8 mouse cellular contexts compared by ENCODE assay signal in genomic region chr17:33523431-33523917, GRCm38 (mm10). TPM values are rescaled to one million over a fixed set of nuclear protein-coding genes. Genes with fewer than 3 reads are reported as not detected.
DNase-seq lines count a peak whose midpoint lies in the region; ATAC-seq lines count a peak whose summit lies in the region.

No protein-coding gene starts in this region.

- 13% methylated on average over 11 of the region's 13 CpGs for WGBS in liver, embryonic 16.5 days (ENCODE audit: insufficient replicate concordance)

- H3K4me3 ChIP-seq in liver, embryonic 16.5 days (ENCODE audit: low read depth, low read length), result peak overlapping the region; percentile 58

- no peaks in the 10 kb centered on the region for H3K9me3 ChIP-seq in liver, embryonic 16.5 days (replicated peaks; ENCODE audit: control insufficient read depth, low read length)

- peak overlapping the region; percentile 54 for H3K4me2 ChIP-seq in liver, embryonic 16.5 days (ENCODE audit: low read depth, low read length)

- H3K27me3 ChIP-seq in liver, embryonic 16.5 days (ENCODE audit: control insufficient read depth, insufficient read depth, low read depth, low read length), result no peaks in the 10 kb centered on the region

- H3K9ac ChIP-seq in liver, embryonic 16.5 days (ENCODE audit: low read depth, low read length), result peak overlapping the region; percentile 53; the same call in 1 of the 2 replicates

- H3K36me3 ChIP-seq in liver, embryonic 16.5 days (ENCODE audit: control insufficient read depth, insufficient read depth), result no peaks in the 10 kb centered on the region

- ATAC-seq in liver, embryonic 16.5 days (ENCODE audit: low read depth), result peak; percentile 41; the same call in 1 of the 2 replicates

- DNase-seq in adrenal gland, adult (ENCODE audit: inconsistent age in 2 of 2, low spot score in 1 of 2), result peak; percentile 19 to 74
- DNase-seq in adrenal gland, postnatal 4 days (ENCODE audit: low spot score in 2 of 2), result no peak
- peak; percentile 45 to 46 for DNase-seq in right cerebral cortex, postnatal 10 days (ENCODE audit: low spot score in 2 of 2)
- no peak for DNase-seq in right cerebral cortex, postnatal 36 days (ENCODE audit: low spot score in 2 of 2)
- peak; percentile 12 to 40 for DNase-seq in heart, postnatal 10 days
- DNase-seq in gastrocnemius, postnatal 10 days, result no peak
- no peak for DNase-seq in retina, embryonic 14.5 days (ENCODE audit: low spot score)

- intact Hi-C loops in heart, postnatal 10 days (cut with DNase I), result no loop called here

- peaks cover 7% of the 10 kb centered on the region for H3K4me1 ChIP-seq in liver, embryonic 16.5 days (ENCODE audit: control insufficient read depth, low read depth, low read length)

- no peak overlapping the region for H3K27ac ChIP-seq in liver, embryonic 16.5 days (ENCODE audit: low read length)

RNA-seq across cellular contexts. Expression of gene Adamts10, which starts 0.5 kb away (rescaled TPM):
- 10 to 100 TPM; 66.4 to 80.9 TPM for total RNA-seq in adrenal gland, postnatal 4 days (2021)
- 10 to 100 TPM; 37.3 to 37.4 TPM for total RNA-seq in heart, postnatal 10 days (2021)
- 5.1 and 6.6 TPM in 2 replicates for polyA plus RNA-seq in liver, embryonic 16.5 days (2015; fragmentation: Nextera tagmentation; extraction: Ambion mirVana)
- total RNA-seq in gastrocnemius, postnatal 10 days (2021), result 10 to 100 TPM; 24.1 to 44.4 TPM

RNA-seq across cellular contexts. Expression of gene Myo1f, which starts 32.0 kb away (rescaled TPM):
- 1 to 10 TPM; 3.0 to 3.6 TPM for total RNA-seq in adrenal gland, postnatal 4 days (2021)
- 1 to 10 TPM; 1.3 to 2.2 TPM for total RNA-seq in heart, postnatal 10 days (2021)
- 11.2 and 12.7 TPM in 2 replicates for polyA plus RNA-seq in liver, embryonic 16.5 days (2015; fragmentation: Nextera tagmentation; extraction: Ambion mirVana)
- total RNA-seq in gastrocnemius, postnatal 10 days (2021), result 1 to 10 TPM; 1.2 to 2.5 TPM

Comparison
In these comparisons a context has a peak if more than half of its experiments do, and no peak if none do; other contexts are left out.
1. DNase-seq: peak in adrenal gland, adult (2 of 2), right cerebral cortex, postnatal 10 days (2 of 2) and heart, postnatal 10 days (2 of 2); none in adrenal gland, postnatal 4 days (0 of 2), right cerebral cortex, postnatal 36 days (0 of 2), gastrocnemius, postnatal 10 days (single experiment) and retina, embryonic 14.5 days (single experiment).